Mouse (Mus musculus): ENCODE measurements around the gene Vps45.

DNA sequence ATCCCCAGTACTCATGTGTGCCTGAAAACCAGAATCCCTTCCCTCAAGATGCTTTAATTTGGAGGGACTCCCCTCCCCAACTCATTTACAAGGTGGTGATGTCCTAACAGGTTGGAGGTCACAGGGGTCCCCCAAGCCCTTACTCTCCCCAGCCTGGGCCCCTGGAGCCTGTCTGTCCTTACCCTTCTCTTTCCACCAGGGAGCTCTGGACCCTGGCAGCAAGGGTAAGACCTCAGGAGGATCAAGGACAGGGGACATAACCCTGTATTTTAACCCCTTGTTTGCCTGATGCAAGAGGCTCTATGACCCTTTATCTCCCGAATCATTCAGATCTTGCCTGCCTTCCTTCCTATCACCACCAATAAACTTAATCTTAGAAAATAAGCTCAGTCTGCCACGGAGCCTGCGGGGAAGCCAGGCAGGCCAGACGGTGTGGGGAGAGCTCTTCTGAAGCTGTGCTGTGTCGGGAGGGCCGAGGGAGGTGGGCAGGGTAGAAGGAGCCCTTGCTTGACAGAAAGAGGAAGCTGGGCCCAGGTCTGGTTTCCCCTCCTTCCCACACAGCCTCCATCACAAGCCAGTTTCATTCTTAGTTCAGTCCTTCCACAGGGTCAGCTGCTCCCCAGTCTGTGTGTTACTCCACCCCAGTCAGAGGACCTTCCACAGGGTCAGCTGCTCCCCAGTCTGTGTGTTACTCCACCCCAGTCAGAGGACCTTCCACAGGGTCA is 70.7 kb downstream of the Vps45 start:
- TF ChIP-seq CTCF (IDR thresholded peaks at IDR 0.05; ENCODE audit: low read depth, low read length): no peak
- no peak for TF ChIP-seq POLR2A (IDR thresholded peaks at IDR 0.05; ENCODE audit: extremely low read depth, insufficient read depth, low read length)
